Mouse (Mus musculus) hindbrain, embryonic 11.5 days (tissue): ENCODE measurements around the gene Nsrp1. TPM values are rescaled to one million over a fixed set of nuclear protein-coding genes. Genes with fewer than 3 reads are reported as not detected.
A peak's percentile ranks its signal among the peaks of the same experiment; 100 is the strongest.
"Not testable (repeated sequence)": the region's sequence is repeated elsewhere in the genome, so short reads cannot be mapped to it uniquely, and the experiment has no call there.

Experiments
- ATAC-seq: fragments of 200-750 bp; cut with Nextera tagmentation; 2 replicates; pipeline ENCODE4 v1.8.0; 2017; ENCODE audit warnings: mild to moderate bottlenecking, moderate TSS enrichment, moderate library complexity; ENCODE audit not compliant: low FRiP score
- DNase-seq: peaks from one replicate; pipeline ENCODE4 v3.0.0-alpha.2; 2015; ENCODE audit warnings: low spot score
- H3K27ac ChIP-seq: fragments of 300-500 bp; sonication (generic); 2 replicates; pipeline ENCODE4 v1.5.1; 2014; ENCODE audit warnings: mild to moderate bottlenecking, low read depth, low read length
- H3K27me3 ChIP-seq: fragments of 300-500 bp; sonication (generic); 2 replicates; pipeline ENCODE4 v1.6.1; 2014; ENCODE audit warnings: mild to moderate bottlenecking, low read length, moderate library complexity, mixed read lengths; ENCODE audit not compliant: control insufficient read depth, insufficient read depth
- H3K36me3 ChIP-seq: fragments of 300-500 bp; sonication (generic); 2 replicates; pipeline ENCODE4 v1.6.1; 2014; ENCODE audit warnings: mild to moderate bottlenecking, low read length, moderate library complexity, mixed read lengths; ENCODE audit not compliant: control insufficient read depth, insufficient read depth
- H3K4me1 ChIP-seq: fragments of 300-500 bp; sonication (generic); replicated peaks from 2 replicates; pipeline ENCODE4 v1.6.1; 2014; ENCODE audit warnings: low read length, mixed read lengths; ENCODE audit not compliant: control insufficient read depth, insufficient read depth
- H3K4me2 ChIP-seq: fragments of 300-500 bp; sonication (generic); replicated peaks from 2 replicates; pipeline ENCODE4 v1.6.1; 2014; ENCODE audit warnings: mild to moderate bottlenecking, low read depth, low read length
- H3K4me3 ChIP-seq: fragments of 300-500 bp; sonication (generic); 2 replicates; pipeline ENCODE4 v1.5.1; 2014; ENCODE audit warnings: low read depth, low read length
- H3K9ac ChIP-seq: fragments of 300-500 bp; sonication (generic); 2 replicates; pipeline ENCODE4 v1.6.1; 2014; ENCODE audit warnings: low read depth, low read length
- H3K9me3 ChIP-seq: fragments of 300-500 bp; sonication (generic); 2 replicates; pipeline ENCODE4 v1.6.1; 2016; ENCODE audit warnings: low read length; ENCODE audit not compliant: control insufficient read depth
- WGBS: fragments of 180-500 bp; shearing (Covaris S2); extraction: QIAGEN DNeasy Blood & Tissue Kit; methylation state at CpG from one replicate; pipeline ENCODE4 v1.1.7; 2014; 5-methylcytosine and 5-hydroxymethylcytosine counted together
- polyA plus RNA-seq: library from polyadenylated mRNA; unstranded; fragments of >200 nt; fragmentation: Nextera tagmentation; extraction: Ambion mirVana; gene quantifications from 2 replicates; pipeline ENCODE4 v1.2.1, GENCODE M21; 2014

The Nsrp1 gene
- polyA plus RNA-seq, 1 experiment from 2014 or later = 67.4 TPM

GRCm38 (mm10) chr11:77077331-77077730 lies 904 bp downstream of the Nsrp1 start:
- not testable (repeated sequence) for DNase-seq, H3K9me3 ChIP-seq, H3K27ac ChIP-seq, H3K27me3 ChIP-seq, H3K36me3 ChIP-seq, ATAC-seq, H3K4me1 ChIP-seq
- Histone ChIP-seq H3K4me2 (peak overlapping the region; percentile 85), H3K9ac (peak overlapping the region; percentile 87), H3K4me3 (peak overlapping the region; percentile 91)
- WGBS = 61% methylated on average over 4 of the region's 4 CpGs

GRCm38 (mm10) chr11:77070721-77071120 lies 7.5 kb downstream of the Nsrp1 start:
- Histone ChIP-seq H3K4me1 (no peaks in the 10 kb centered on the region), H3K4me2 (no peak overlapping the region), H3K9ac (no peak overlapping the region), H3K4me3 (no peak overlapping the region), H3K36me3 (0 out of 2 replicates have a peak, but pooled peaks cover 4% of the 10 kb centered on the region), H3K9me3 (no peaks in the 10 kb centered on the region), H3K27ac (no peak overlapping the region), H3K27me3 (no peaks in the 10 kb centered on the region)
- ATAC-seq (no peak), DNase-seq (peak; percentile 12)
- WGBS = 80% methylated on average over 4 of the region's 4 CpGs

GRCm38 (mm10) chr11:77068825-77069224 lies 9.4 kb downstream of the Nsrp1 start:
- Histone ChIP-seq H3K27me3 (no peaks in the 10 kb centered on the region), H3K4me1 (no peaks in the 10 kb centered on the region), H3K36me3 (no peaks in the 10 kb centered on the region), H3K4me2 (no peak overlapping the region), H3K9ac (no peak overlapping the region), H3K4me3 (no peak overlapping the region), H3K9me3 (no peaks in the 10 kb centered on the region), H3K27ac (no peak overlapping the region)
- ATAC-seq (no peak), DNase-seq (no peak)
- WGBS = 96% methylated on average over 4 of the region's 4 CpGs

- Histone ChIP-seq H3K4me1 (no peaks in the 10 kb centered on the region), H3K36me3 (no peaks in the 10 kb centered on the region), H3K9ac (no peak overlapping the region), H3K27me3 (no peaks in the 10 kb centered on the region), H3K4me2 (no peak overlapping the region), H3K4me3 (no peak overlapping the region), H3K9me3 (no peaks in the 10 kb centered on the region), H3K27ac (no peak overlapping the region)
- ATAC-seq = no peak
- no peak for DNase-seq
- WGBS = 96% methylated on average over 2 of the region's 2 CpGs
Observed at GRCm38 (mm10) chr11:77063406-77063805, 14.8 kb downstream of the Nsrp1 start.

GRCm38 (mm10) chr11:77061951-77062350 lies 16.3 kb downstream of the Nsrp1 start:
- Histone ChIP-seq H3K9ac (no peak overlapping the region), H3K27ac (no peak overlapping the region), H3K4me3 (no peak overlapping the region), H3K36me3 (no peaks in the 10 kb centered on the region), H3K4me2 (no peak overlapping the region), H3K4me1 (no peaks in the 10 kb centered on the region), H3K27me3 (no peaks in the 10 kb centered on the region), H3K9me3 (no peaks in the 10 kb centered on the region)
- 75% methylated on average over 5 of the region's 5 CpGs for WGBS
- ATAC-seq = no peak
- DNase-seq = no peak

GRCm38 (mm10) chr11:77042816-77043215 lies 35.4 kb downstream of the Nsrp1 start:
- no peak for DNase-seq
- 71% methylated on average over 2 of the region's 2 CpGs for WGBS
- ATAC-seq = no peak
- Histone ChIP-seq H3K27me3 (no peaks in the 10 kb centered on the region), H3K4me1 (no peaks in the 10 kb centered on the region), H3K4me2 (no peak overlapping the region), H3K4me3 (no peak overlapping the region), H3K36me3 (peaks cover 9% of the 10 kb centered on the region; the same call in 1 of the 2 replicates), H3K9me3 (no peaks in the 10 kb centered on the region), H3K9ac (no peak overlapping the region), H3K27ac (no peak overlapping the region)

- no peak overlapping the region for H3K9ac ChIP-seq
- no peak overlapping the region for H3K4me3 ChIP-seq
- WGBS = 82% methylated on average over 4 of the region's 4 CpGs
- no peak overlapping the region for H3K4me2 ChIP-seq
- no peaks in the 10 kb centered on the region for H3K27me3 ChIP-seq
- peaks cover 9% of the 10 kb centered on the region; the same call in 1 of the 2 replicates for H3K36me3 ChIP-seq
- DNase-seq (no peak), ATAC-seq (no peak)
- no peak overlapping the region for H3K27ac ChIP-seq
- no peaks in the 10 kb centered on the region for H3K9me3 ChIP-seq
- no peaks in the 10 kb centered on the region for H3K4me1 ChIP-seq
Observed at GRCm38 (mm10) chr11:77041891-77042290, 36.3 kb downstream of the Nsrp1 start.

- Histone ChIP-seq H3K4me2 (no peak overlapping the region), H3K9ac (no peak overlapping the region), H3K27ac (no peak overlapping the region), H3K4me3 (no peak overlapping the region), H3K9me3 (no peaks in the 10 kb centered on the region), H3K36me3 (no peaks in the 10 kb centered on the region), H3K4me1 (no peaks in the 10 kb centered on the region), H3K27me3 (no peaks in the 10 kb centered on the region)
- 77% methylated on average over 14 of the region's 14 CpGs for WGBS
- ATAC-seq (no peak), DNase-seq (no peak)
Observed at GRCm38 (mm10) chr11:77031151-77031934, 46.9 kb downstream of the Nsrp1 start.

GRCm38 (mm10) chr11:77028157-77028556 lies 50.1 kb downstream of the Nsrp1 start:
- Histone ChIP-seq H3K27ac (no peak overlapping the region), H3K4me3 (no peak overlapping the region), H3K9ac (no peak overlapping the region), H3K4me2 (no peak overlapping the region), H3K4me1 (no peaks in the 10 kb centered on the region), H3K9me3 (no peaks in the 10 kb centered on the region), H3K27me3 (no peaks in the 10 kb centered on the region), H3K36me3 (no peaks in the 10 kb centered on the region)
- DNase-seq (no peak), ATAC-seq (no peak)
- 88% methylated on average over 3 of the region's 3 CpGs for WGBS
